Mouse (Mus musculus) neural tube, embryonic 14.5 days (tissue): ENCODE results near the gene Nr4a3. TPM values are rescaled to one million over a fixed set of nuclear protein-coding genes. Genes with fewer than 3 reads are reported as not detected.

Experiments
- polyA plus RNA-seq: library from polyadenylated mRNA; unstranded; fragments of >200 nt; fragmentation: Nextera tagmentation; extraction: Ambion mirVana; gene quantifications from 2 replicates; pipeline ENCODE4 v1.2.1, GENCODE M21; 2014

The Nr4a3 gene
- polyA plus RNA-seq, 1 experiment from 2014 or later, result 3.0 TPM

Other genes starting within 250 kb of the Nr4a3 start
- 23.2 and 31.2 TPM in 2 replicates for gene Stx17, start 79.8 kb downstream of the Nr4a3 start, polyA plus RNA-seq
- 52.3 and 69.2 TPM in 2 replicates for gene Erp44, start 234.4 kb downstream of the Nr4a3 start, polyA plus RNA-seq
- gene Invs, start 234.6 kb downstream of the Nr4a3 start, polyA plus RNA-seq, result 6.1 and 6.2 TPM in 2 replicates